Mouse (Mus musculus): ENCODE data around the gene Spef1. TPM values are rescaled to one million over a fixed set of nuclear protein-coding genes. Genes with fewer than 3 reads are reported as not detected.

Gene Spef1
- total and polyA plus RNA-seq, 2 experiments from 2014 or later: 0.97 to 5.2 TPM

DNA sequence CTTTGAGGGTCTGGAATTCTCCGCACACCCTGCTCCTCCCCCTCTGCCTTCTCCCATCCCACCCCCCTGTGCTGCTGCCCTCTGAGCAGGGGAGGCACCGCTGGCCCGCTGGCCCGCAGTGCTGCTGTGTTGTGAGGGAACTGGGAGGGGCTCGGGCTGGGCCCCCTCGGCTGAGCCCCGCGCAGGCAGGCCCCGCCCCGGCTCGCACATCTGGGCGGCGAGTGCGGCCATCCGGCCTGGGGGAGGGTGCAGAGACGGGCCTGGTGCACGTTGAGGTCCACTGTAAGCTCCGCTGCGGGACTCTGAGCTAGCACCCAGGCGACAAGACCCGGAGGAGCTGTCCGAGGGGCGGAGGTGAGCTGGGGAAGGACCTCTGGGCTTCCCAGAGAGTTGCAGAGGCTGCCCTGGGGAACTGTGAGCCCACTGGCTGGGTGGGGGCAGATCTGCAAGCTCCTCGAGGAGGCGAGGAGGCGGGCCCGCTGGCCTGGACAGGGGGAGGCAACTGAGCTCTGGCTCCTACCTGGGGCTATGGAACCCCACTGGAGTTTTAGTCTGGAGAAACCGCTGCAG, 59.8 kb downstream of the Spef1 start, which contains the start of gene Hspa12b:
Hspa12b (plus strand) TSS at position 120 of the 570 bp plus-strand sequence.
- ATAC-seq (ENCODE audit: insufficient read depth, low read depth) (peak; percentile 89), DNase-seq (ENCODE audit: low spot score) (peak; percentile 58)
- TF ChIP-seq CTCF (IDR thresholded peaks at IDR 0.05; ENCODE audit: low read depth) (no peak), EP300 (IDR thresholded peaks at IDR 0.05; ENCODE audit: low read depth) (no peak)
- Histone ChIP-seq H3K9me3 (replicated peaks; ENCODE audit: control insufficient read depth, low read length) (no peaks in the 10 kb centered on the region), H3K4me2 (ENCODE audit: low read depth, low read length) (peak within 1 kb of the TSS; percentile 69), H3K9ac (replicated peaks; ENCODE audit: low read depth, low read length) (peak within 1 kb of the TSS; percentile 76), H3K4me1 (ENCODE audit: control insufficient read depth, insufficient read depth) (peaks cover 5% of the 10 kb centered on the region; the same call in 1 of the 2 replicates), H3K4me3 (ENCODE audit: low read depth, low read length) (peak within 1 kb of the TSS; percentile 60), H3K27ac (ENCODE audit: low read depth) (peak within 1 kb of the TSS; percentile 75), H3K27me3 (ENCODE audit: control insufficient read depth, insufficient read depth, low read length) (0 out of 2 replicates have a peak, but pooled peaks cover 5% of the 10 kb centered on the region), H3K36me3 (replicated peaks; ENCODE audit: control insufficient read depth, insufficient read depth, low read length) (no peaks in the 10 kb centered on the region)
- WGBS: 3% methylated on average over 24 of the region's 28 CpGs

DNA sequence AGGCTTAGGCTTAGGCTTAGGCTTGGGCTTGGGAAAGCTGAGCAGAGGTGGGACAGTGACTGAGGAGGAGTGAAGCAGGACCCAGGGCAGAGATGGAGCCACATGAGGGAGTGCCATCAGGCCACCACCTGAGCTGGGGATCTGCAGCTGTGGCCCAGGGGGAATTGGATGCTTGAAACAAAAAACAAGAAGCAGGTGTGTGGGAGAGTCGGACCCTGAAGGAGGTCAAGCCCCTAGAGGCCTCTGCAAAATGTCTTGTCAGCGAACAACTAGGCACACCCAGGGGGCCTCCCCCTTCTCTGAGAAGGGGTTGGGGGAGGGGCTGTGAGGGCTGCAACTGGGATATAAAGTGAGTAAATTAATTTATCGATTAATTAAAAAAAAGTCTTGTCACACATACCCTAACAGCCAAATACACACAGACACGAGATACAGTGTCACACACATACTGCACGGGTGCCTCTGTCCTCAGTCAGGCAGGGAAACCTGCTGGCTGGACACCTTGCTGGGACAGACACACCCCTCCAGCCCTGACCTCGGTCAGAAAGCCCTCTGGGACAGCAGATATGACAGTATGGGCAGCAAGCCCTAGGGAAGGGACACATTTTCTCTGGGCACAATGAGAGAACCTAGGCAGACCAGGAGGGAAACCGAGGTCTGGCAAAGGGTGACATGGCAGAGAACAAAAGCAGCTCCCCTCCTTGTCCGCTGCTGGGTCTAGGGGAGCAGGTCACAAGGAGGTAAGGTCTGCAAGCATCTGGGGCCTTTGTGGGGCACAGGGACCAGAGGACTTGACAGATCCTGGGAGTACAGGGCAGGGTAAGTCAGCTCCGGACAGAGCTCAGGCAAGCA, 60.9 kb downstream of the Spef1 start:
- Histone ChIP-seq H3K4me2 (ENCODE audit: low read depth, low read length) (no peak overlapping the region), H3K9me3 (replicated peaks; ENCODE audit: control insufficient read depth, low read length) (no peaks in the 10 kb centered on the region), H3K4me3 (ENCODE audit: low read depth, low read length) (no peak overlapping the region), H3K36me3 (replicated peaks; ENCODE audit: control insufficient read depth, insufficient read depth, low read length) (no peaks in the 10 kb centered on the region), H3K27me3 (ENCODE audit: control insufficient read depth, insufficient read depth, low read length) (0 out of 2 replicates have a peak, but pooled peaks cover 5% of the 10 kb centered on the region), H3K4me1 (ENCODE audit: control insufficient read depth, insufficient read depth) (peaks cover 5% of the 10 kb centered on the region; the same call in 1 of the 2 replicates), H3K9ac (replicated peaks; ENCODE audit: low read depth, low read length) (no peak overlapping the region), H3K27ac (ENCODE audit: low read depth) (peak overlapping the region; percentile 75; the same call in 1 of the 2 replicates)
- DNase-seq (ENCODE audit: low spot score): no peak
- 65% methylated on average over 9 of the region's 9 CpGs for WGBS
- no peak for ATAC-seq (ENCODE audit: insufficient read depth, low read depth)
- TF ChIP-seq CTCF (IDR thresholded peaks at IDR 0.05; ENCODE audit: low read depth) (no peak), EP300 (IDR thresholded peaks at IDR 0.05; ENCODE audit: low read depth) (no peak)

DNA sequence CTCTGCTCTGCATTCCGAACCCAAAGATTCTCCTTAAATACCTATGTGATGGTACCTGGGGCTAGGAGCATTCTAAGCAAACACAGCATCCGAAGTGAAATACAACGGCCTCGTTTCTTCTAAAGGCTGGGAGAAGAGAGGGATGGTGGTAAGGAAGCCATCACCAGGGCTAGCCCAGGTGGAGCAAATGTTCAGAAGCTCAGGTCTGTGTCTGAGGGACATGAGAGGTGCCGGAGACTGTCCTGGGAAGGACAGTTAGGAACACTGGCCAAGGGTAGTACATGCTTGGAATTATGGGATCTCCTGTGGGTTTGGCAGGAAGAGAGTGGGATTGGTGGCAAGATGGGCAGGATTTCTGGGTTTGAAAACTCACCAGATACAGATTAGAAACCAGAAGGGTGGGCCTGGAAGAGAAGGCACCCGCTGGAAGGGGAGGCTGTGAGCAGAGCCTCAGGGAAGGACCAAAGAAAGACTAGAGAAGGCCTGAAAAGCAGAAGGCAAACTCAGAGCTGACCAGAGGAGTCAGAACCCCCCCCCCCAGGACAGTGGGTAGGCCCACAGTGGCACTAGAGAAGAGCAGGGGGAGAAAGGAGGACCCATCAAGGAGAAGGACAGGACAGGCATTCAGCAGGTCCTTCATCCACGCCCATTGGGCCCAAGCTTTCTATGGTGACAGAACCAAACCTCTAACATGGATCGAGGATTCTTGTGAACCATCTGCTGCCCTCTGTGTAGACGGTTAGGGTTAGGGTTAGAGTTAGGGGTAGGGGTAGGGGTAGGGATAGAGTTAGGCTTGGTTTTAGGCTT, 61.7 kb downstream of the Spef1 start:
- 0 out of 2 replicates have a peak overlapping the region, but pooled peaks have one; percentile 71 for H3K27ac ChIP-seq (ENCODE audit: low read depth)
- no peak for TF ChIP-seq EP300 (IDR thresholded peaks at IDR 0.05; ENCODE audit: low read depth)
- TF ChIP-seq CTCF (IDR thresholded peaks at IDR 0.05; ENCODE audit: low read depth): no peak
- H3K27me3 ChIP-seq (ENCODE audit: control insufficient read depth, insufficient read depth, low read length): 0 out of 2 replicates have a peak, but pooled peaks cover 5% of the 10 kb centered on the region
- no peaks in the 10 kb centered on the region for H3K9me3 ChIP-seq (replicated peaks; ENCODE audit: control insufficient read depth, low read length)
- ATAC-seq (ENCODE audit: insufficient read depth, low read depth) (no peak), DNase-seq (ENCODE audit: low spot score) (no peak)
- 91% methylated on average over 9 of the region's 9 CpGs for WGBS
- H3K4me1 ChIP-seq (ENCODE audit: control insufficient read depth, insufficient read depth): peaks cover 5% of the 10 kb centered on the region; the same call in 1 of the 2 replicates
- H3K9ac ChIP-seq (replicated peaks; ENCODE audit: low read depth, low read length): no peak overlapping the region
- no peak overlapping the region for H3K4me3 ChIP-seq (ENCODE audit: low read depth, low read length)
- H3K36me3 ChIP-seq (replicated peaks; ENCODE audit: control insufficient read depth, insufficient read depth, low read length): no peaks in the 10 kb centered on the region
- no peak overlapping the region for H3K4me2 ChIP-seq (ENCODE audit: low read depth, low read length)

DNA sequence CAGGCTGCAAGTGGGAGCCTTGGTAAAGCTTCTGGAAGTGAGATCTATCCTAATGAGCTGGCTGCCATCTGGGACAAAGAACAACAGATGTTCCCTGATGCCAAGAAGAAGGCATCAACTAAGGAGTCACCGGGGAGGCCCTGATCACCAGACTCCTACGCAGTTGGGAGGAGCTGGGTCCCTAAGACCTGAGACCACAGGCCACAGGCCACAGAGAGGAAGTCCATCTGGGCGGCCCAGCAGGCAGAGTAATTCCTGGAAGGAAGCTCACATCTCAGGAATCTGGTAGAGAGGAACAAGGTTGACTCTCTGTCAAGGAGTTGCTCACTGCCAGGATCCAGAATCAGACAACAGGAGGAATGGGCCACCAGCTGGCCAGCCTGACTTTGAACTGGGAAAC, 62.9 kb downstream of the Spef1 start:
- Histone ChIP-seq H3K36me3 (replicated peaks; ENCODE audit: control insufficient read depth, insufficient read depth, low read length) (no peaks in the 10 kb centered on the region), H3K9ac (replicated peaks; ENCODE audit: low read depth, low read length) (no peak overlapping the region), H3K9me3 (replicated peaks; ENCODE audit: control insufficient read depth, low read length) (no peaks in the 10 kb centered on the region), H3K4me3 (ENCODE audit: low read depth, low read length) (no peak overlapping the region), H3K4me1 (ENCODE audit: control insufficient read depth, insufficient read depth) (peaks cover 5% of the 10 kb centered on the region; the same call in 1 of the 2 replicates), H3K27ac (ENCODE audit: low read depth) (peak overlapping the region; percentile 71), H3K4me2 (ENCODE audit: low read depth, low read length) (no peak overlapping the region), H3K27me3 (ENCODE audit: control insufficient read depth, insufficient read depth, low read length) (0 out of 2 replicates have a peak, but pooled peaks cover 5% of the 10 kb centered on the region)
- 52% methylated on average over 3 of the region's 3 CpGs for WGBS
- no peak for DNase-seq (ENCODE audit: low spot score)
- TF ChIP-seq CTCF (IDR thresholded peaks at IDR 0.05; ENCODE audit: low read depth) (no peak), EP300 (IDR thresholded peaks at IDR 0.05; ENCODE audit: low read depth) (peak; percentile 56; the same call in 1 of the 2 replicates)
- peak; percentile 42 for ATAC-seq (ENCODE audit: insufficient read depth, low read depth)

Other genes starting within 250 kb of the Spef1 start
- gene Gfra4, start 144.2 kb downstream of the Spef1 start, total RNA-seq (2014; rRNA removed; ENCODE audit: low replicate concordance): 0.19 and 10.7 TPM in 2 replicates
- 2.2 and 2.9 TPM in 2 replicates for gene Gfra4, start 144.2 kb downstream of the Spef1 start, polyA plus RNA-seq (2015; fragmentation: Nextera tagmentation; extraction: Ambion mirVana)
- 9.4 and 10.3 TPM in 2 replicates for gene Adam33, start 123.5 kb downstream of the Spef1 start, total RNA-seq (2014; rRNA removed; ENCODE audit: low replicate concordance)
- gene Adam33, start 123.5 kb downstream of the Spef1 start, polyA plus RNA-seq (2015; fragmentation: Nextera tagmentation; extraction: Ambion mirVana): 4.8 and 5.2 TPM in 2 replicates
- 2.2 and 3.4 TPM in 2 replicates for gene Siglec1, start 100.5 kb downstream of the Spef1 start, total RNA-seq (2014; rRNA removed; ENCODE audit: low replicate concordance)
- gene Siglec1, start 100.5 kb downstream of the Spef1 start, polyA plus RNA-seq (2015; fragmentation: Nextera tagmentation; extraction: Ambion mirVana): 0.20 and 0.27 TPM in 2 replicates
- 17.1 and 29.3 TPM in 2 replicates for gene Hspa12b, start 60.0 kb downstream of the Spef1 start, total RNA-seq (2014; rRNA removed; ENCODE audit: low replicate concordance)
- gene Hspa12b, start 60.0 kb downstream of the Spef1 start, polyA plus RNA-seq (2015; fragmentation: Nextera tagmentation; extraction: Ambion mirVana): 7.2 and 9.0 TPM in 2 replicates
- not detected in 2 replicates for gene Gm11037, start 53.8 kb downstream of the Spef1 start, total RNA-seq (2014; rRNA removed; ENCODE audit: low replicate concordance)
- gene Gm11037, start 53.8 kb downstream of the Spef1 start, polyA plus RNA-seq (2015; fragmentation: Nextera tagmentation; extraction: Ambion mirVana): not detected in 2 replicates
- gene 1700037H04Rik, start 27.2 kb downstream of the Spef1 start, total RNA-seq (2014; rRNA removed; ENCODE audit: low replicate concordance): 48.3 and 88.8 TPM in 2 replicates
- gene 1700037H04Rik, start 27.2 kb downstream of the Spef1 start, polyA plus RNA-seq (2015; fragmentation: Nextera tagmentation; extraction: Ambion mirVana): 35.9 and 39.7 TPM in 2 replicates
- 62.9 and 84.8 TPM in 2 replicates for gene Cenpb, start 7.2 kb downstream of the Spef1 start, total RNA-seq (2014; rRNA removed; ENCODE audit: low replicate concordance)
- gene Cenpb, start 7.2 kb downstream of the Spef1 start, polyA plus RNA-seq (2015; fragmentation: Nextera tagmentation; extraction: Ambion mirVana): 7.1 and 7.8 TPM in 2 replicates
- 15.3 and 31.9 TPM in 2 replicates for gene Cdc25b, start 333 bp downstream of the Spef1 start, total RNA-seq (2014; rRNA removed; ENCODE audit: low replicate concordance)
- 12.1 and 15.0 TPM in 2 replicates for gene Cdc25b, start 333 bp downstream of the Spef1 start, polyA plus RNA-seq (2015; fragmentation: Nextera tagmentation; extraction: Ambion mirVana)
- 95.1 and 107 TPM in 2 replicates for gene Ap5s1, start 19.8 kb upstream of the Spef1 start, total RNA-seq (2014; rRNA removed; ENCODE audit: low replicate concordance)
- gene Ap5s1, start 19.8 kb upstream of the Spef1 start, polyA plus RNA-seq (2015; fragmentation: Nextera tagmentation; extraction: Ambion mirVana): 63.6 and 65.5 TPM in 2 replicates
- 32.5 and 38.0 TPM in 2 replicates for gene Mavs, start 46.8 kb upstream of the Spef1 start, total RNA-seq (2014; rRNA removed; ENCODE audit: low replicate concordance)
- 27.4 and 27.8 TPM in 2 replicates for gene Mavs, start 46.8 kb upstream of the Spef1 start, polyA plus RNA-seq (2015; fragmentation: Nextera tagmentation; extraction: Ambion mirVana)
- gene Pank2, start 75.2 kb upstream of the Spef1 start, total RNA-seq (2014; rRNA removed; ENCODE audit: low replicate concordance): 9.6 and 44.3 TPM in 2 replicates
- gene Pank2, start 75.2 kb upstream of the Spef1 start, polyA plus RNA-seq (2015; fragmentation: Nextera tagmentation; extraction: Ambion mirVana): 18.1 and 19.2 TPM in 2 replicates
- 1.0 and 7.7 TPM in 2 replicates for gene Rnf24, start 165.6 kb upstream of the Spef1 start, total RNA-seq (2014; rRNA removed; ENCODE audit: low replicate concordance)
- 1.3 and 1.4 TPM in 2 replicates for gene Rnf24, start 165.6 kb upstream of the Spef1 start, polyA plus RNA-seq (2015; fragmentation: Nextera tagmentation; extraction: Ambion mirVana)